Mouse (Mus musculus): ENCODE results near the gene Olfr286. TPM values are rescaled to one million over a fixed set of nuclear protein-coding genes. Genes with fewer than 3 reads are reported as not detected.

The Olfr286 gene
- polyA plus RNA-seq, 1 experiment from 2014 or later, result not detected

DNA sequence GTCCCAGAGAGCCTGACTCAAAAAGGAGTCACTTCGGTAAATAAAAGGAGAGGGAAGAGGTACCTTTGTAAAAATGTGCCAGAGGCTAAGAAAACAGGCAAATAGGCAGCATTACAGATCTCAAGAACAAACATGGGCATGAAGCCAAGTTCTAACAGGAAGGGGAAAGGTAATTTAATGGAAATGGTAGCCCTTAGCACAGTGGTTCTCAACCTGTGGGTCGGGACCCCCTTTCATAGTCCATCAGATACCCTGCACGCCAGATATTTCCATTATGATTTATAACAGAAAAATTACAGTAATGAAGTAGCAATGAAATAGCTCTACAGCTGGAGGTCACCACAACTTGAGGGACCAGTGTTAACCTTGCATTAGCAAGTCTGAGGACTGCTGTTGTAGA is 56.9 kb downstream of the Olfr286 start:
- Histone ChIP-seq H3K9ac (ENCODE audit: low read length) (no peak overlapping the region), H3K9me3 (ENCODE audit: control insufficient read depth, low read length) (no peaks in the 10 kb centered on the region), H3K4me3 (ENCODE audit: low read depth, low read length) (no peak overlapping the region), H3K36me3 (ENCODE audit: control insufficient read depth, insufficient read depth, low read length) (no peaks in the 10 kb centered on the region), H3K4me1 (replicated peaks; ENCODE audit: control insufficient read depth, insufficient read depth, low read length) (peaks cover 4% of the 10 kb centered on the region), H3K27me3 (replicated peaks; ENCODE audit: control insufficient read depth, insufficient read depth, low read length) (peaks cover 35% of the 10 kb centered on the region), H3K27ac (ENCODE audit: low read depth) (no peak overlapping the region), H3K4me2 (ENCODE audit: low read length) (no peak overlapping the region)
- DNase-seq (ENCODE audit: low spot score) (no peak), ATAC-seq (replicated peaks; ENCODE audit: low FRiP score, low TSS enrichment, low read depth) (no peak)
- WGBS, result 70% methylated on average over 3 of the region's 3 CpGs

Other genes starting within 250 kb of the Olfr286 start
- 2.3 and 4.5 TPM in 2 replicates for gene Col2a1, start 229.8 kb downstream of the Olfr286 start, polyA plus RNA-seq (2014; fragmentation: Nextera tagmentation; extraction: Ambion mirVana)
- 28.8 and 31.4 TPM in 2 replicates for gene Pfkm, start 141.9 kb downstream of the Olfr286 start, polyA plus RNA-seq (2014; fragmentation: Nextera tagmentation; extraction: Ambion mirVana)
- gene Senp1, start 140.7 kb downstream of the Olfr286 start, polyA plus RNA-seq (2014; fragmentation: Nextera tagmentation; extraction: Ambion mirVana), result 36.3 and 36.4 TPM in 2 replicates
- 47.7 and 50.3 TPM in 2 replicates for gene Asb8, start 68.8 kb downstream of the Olfr286 start, polyA plus RNA-seq (2014; fragmentation: Nextera tagmentation; extraction: Ambion mirVana)
- 1.6 and 2.0 TPM in 2 replicates for gene Ccdc184, start 67.3 kb downstream of the Olfr286 start, polyA plus RNA-seq (2014; fragmentation: Nextera tagmentation; extraction: Ambion mirVana)
- not detected in 2 replicates for gene Olfr288, start 38.9 kb downstream of the Olfr286 start, polyA plus RNA-seq (2014; fragmentation: Nextera tagmentation; extraction: Ambion mirVana)
- gene Gm44579, start 13.5 kb downstream of the Olfr286 start, polyA plus RNA-seq (2014; fragmentation: Nextera tagmentation; extraction: Ambion mirVana), result not detected in 2 replicates
- gene Olfr287, start 13.4 kb downstream of the Olfr286 start, polyA plus RNA-seq (2014; fragmentation: Nextera tagmentation; extraction: Ambion mirVana), result not detected in 2 replicates
- gene H1fnt, start 22.8 kb upstream of the Olfr286 start, polyA plus RNA-seq (2014; fragmentation: Nextera tagmentation; extraction: Ambion mirVana), result not detected in 2 replicates
- 0.41 and 0.71 TPM in 2 replicates for gene Zfp641, start 61.7 kb upstream of the Olfr286 start, polyA plus RNA-seq (2014; fragmentation: Nextera tagmentation; extraction: Ambion mirVana)
- gene Olfr285, start 82.9 kb upstream of the Olfr286 start, polyA plus RNA-seq (2014; fragmentation: Nextera tagmentation; extraction: Ambion mirVana), result not detected in 2 replicates
- gene Olfr284, start 106.5 kb upstream of the Olfr286 start, polyA plus RNA-seq (2014; fragmentation: Nextera tagmentation; extraction: Ambion mirVana), result not detected in 2 replicates
- not detected in 2 replicates for gene Olfr283, start 146.5 kb upstream of the Olfr286 start, polyA plus RNA-seq (2014; fragmentation: Nextera tagmentation; extraction: Ambion mirVana)
- not detected in 2 replicates for gene Olfr282, start 196.8 kb upstream of the Olfr286 start, polyA plus RNA-seq (2014; fragmentation: Nextera tagmentation; extraction: Ambion mirVana)
- gene Olfr281, start 218.1 kb upstream of the Olfr286 start, polyA plus RNA-seq (2014; fragmentation: Nextera tagmentation; extraction: Ambion mirVana), result not detected in 2 replicates
- gene OR5BS1P, start 235.4 kb upstream of the Olfr286 start, polyA plus RNA-seq (2014; fragmentation: Nextera tagmentation; extraction: Ambion mirVana), result not detected in 2 replicates
- gene Lalba, start 248.3 kb upstream of the Olfr286 start, polyA plus RNA-seq (2014; fragmentation: Nextera tagmentation; extraction: Ambion mirVana), result 0.57 TPM in 1 of 2 replicates, not detected in the other

Data from intestine, embryonic 14.5 days (tissue).